Mouse (Mus musculus) Patski (cell line): ENCODE data around the gene Gnai2. TPM values are rescaled to one million over a fixed set of nuclear protein-coding genes. Genes with fewer than 3 reads are reported as not detected.

Experiments
- ATAC-seq: fragments of 100-300 bp; one replicate; pipeline ENCODE4 v1.8.0; 2021
- CTCF ChIA-PET: fragments of 350-600 bp; sonication (Branson Sonifier 250); formaldehyde crosslinking; loops from one replicate; lab custom pipeline; 2022; ENCODE audit warnings: inconsistent platforms; lab: Charles Lee
- POLR2A ChIA-PET: fragments of 350-600 bp; sonication (Branson Sonifier 250); formaldehyde crosslinking; loops from one replicate; lab custom pipeline; 2022; ENCODE audit warnings: antibody characterized with exemption, inconsistent platforms; lab: Charles Lee
- DNase-seq: peaks from one replicate; pipeline ENCODE4 v3.0.0-alpha.2; 2011; ENCODE audit warnings: low read depth, low spot score
- H3K27me3 ChIP-seq: fragments of 371-371 bp; one replicate; pipeline ENCODE4 v1.5.1; 2021
- CTCF ChIP-seq: fragments of 100-300 bp; IDR thresholded peaks from one replicate; pipeline ENCODE4 v1.5.1; 2021
- in situ Hi-C: fragments of 300-500 bp; cut with MboI; formaldehyde crosslinking; loops from 3 replicates; pipeline ENCODE4 v1.11.1; 2018; ENCODE audit warnings: low pct_unique_long_range_greater_than_20kb, mixed read lengths
- polyA plus RNA-seq: library from polyadenylated mRNA; unstranded; gene quantifications from one replicate; pipeline ENCODE4 v1.2.3, GENCODE M21; 2021

The Gnai2 gene
- polyA plus RNA-seq, 1 experiment from 2014 or later: 592 TPM

GRCm38 (mm10) chr9:107646975-107647374 is 11.8 kb upstream of the Gnai2 start:
- ChIA-PET POLR2A (interaction anchor here (3.2 kb wide), 1 partner anchor 30 kb away, joined by 13 read pairs; no protein-coding TSS in a partner anchor), CTCF (interaction anchor here (1.0 to 5.0 kb wide), 14 partner anchors 10 to 97 kb away, joined by 3 to 61 read pairs (median 8); partner anchors contain the start of genes Gnat1 and Slc38a3)
- in situ Hi-C loops: no loop called here
- no peak for DNase-seq
- TF ChIP-seq CTCF: no peak
- no peaks in the 10 kb centered on the region for H3K27me3 ChIP-seq
- ATAC-seq: no peak

- CTCF ChIA-PET: interaction anchor here (0.7 to 8.7 kb wide), 37 partner anchors 8 to 210 kb away, joined by 3 to 91 read pairs (median 7); partner anchors contain the start of genes Gnai2, Gnat1, Hyal3 and Sema3b
- in situ Hi-C loops: no loop called here
- ATAC-seq (peak; percentile 34), DNase-seq (no peak)
- POLR2A ChIA-PET: interaction anchor here (1.2 to 3.2 kb wide), 2 partner anchors 31 to 45 kb away, joined by 6 to 13 read pairs; no protein-coding TSS in a partner anchor
- TF ChIP-seq CTCF: peak; percentile 95
- H3K27me3 ChIP-seq: no peaks in the 10 kb centered on the region
These were observed 10.4 kb upstream of the Gnai2 start for GRCm38 (mm10) chr9:107645577-107645976.

GRCm38 (mm10) chr9:107645153-107645510 is 10.0 kb upstream of the Gnai2 start:
- no peaks in the 10 kb centered on the region for H3K27me3 ChIP-seq
- POLR2A ChIA-PET: interaction anchor here (1.0 to 3.2 kb wide), 5 partner anchors 10 to 80 kb away, joined by 3 to 13 read pairs (median 6); partner anchors contain the start of gene Gnai2
- no peak for ATAC-seq
- no peak for TF ChIP-seq CTCF
- in situ Hi-C loops: no loop called here
- CTCF ChIA-PET: interaction anchor here (0.7 to 8.7 kb wide), 34 partner anchors 9 to 210 kb away, joined by 3 to 91 read pairs (median 8); partner anchors contain the start of genes Gnai2, Gnat1, Hyal3 and Sema3b
- DNase-seq: no peak

GRCm38 (mm10) chr9:107644495-107645152 is 9.5 kb upstream of the Gnai2 start:
- in situ Hi-C loops: loop anchor here (5.0 kb wide), 3 partner anchors 33 to 93 kb away; partner anchors contain the start of genes Gnat1 and Sema3b

GRCm38 (mm10) chr9:107643544-107644214 is 8.5 kb upstream of the Gnai2 start:
- no peak for DNase-seq

More at GRCm38 (mm10) chr9:107644495-107645152, 9.5 kb upstream of the Gnai2 start:
- ChIA-PET CTCF (interaction anchor here (0.8 to 8.7 kb wide), 32 partner anchors 9 to 104 kb away, joined by 3 to 91 read pairs (median 8); partner anchors contain the start of genes Gnai2, Gnat1, Hyal3 and Sema3b), POLR2A (interaction anchor here (0.8 to 3.2 kb wide), 6 partner anchors 9 to 79 kb away, joined by 3 to 13 read pairs (median 5); partner anchors contain the start of gene Gnai2)
- ATAC-seq (peak; percentile 68), DNase-seq (no peak)
- peak; percentile 99 for TF ChIP-seq CTCF
- no peaks in the 10 kb centered on the region for H3K27me3 ChIP-seq

GRCm38 (mm10) chr9:107641666-107642065 is 6.5 kb upstream of the Gnai2 start:
- POLR2A ChIA-PET: interaction anchor here (0.9 kb wide), 1 partner anchor 73 kb away, joined by 3 read pairs; no protein-coding TSS in a partner anchor

More at GRCm38 (mm10) chr9:107643544-107644214, 8.5 kb upstream of the Gnai2 start:
- ATAC-seq: no peak
- H3K27me3 ChIP-seq: no peaks in the 10 kb centered on the region
- ChIA-PET POLR2A (interaction anchor here (0.8 to 3.2 kb wide), 4 partner anchors 8 to 34 kb away, joined by 3 to 13 read pairs (median 6); partner anchors contain the start of gene Gnai2), CTCF (interaction anchor here (0.7 to 8.7 kb wide), 19 partner anchors 8 to 105 kb away, joined by 3 to 91 read pairs (median 9); partner anchors contain the start of genes Gnai2, Hyal3 and Sema3b)
- in situ Hi-C loops: loop anchor here (5.0 kb wide), 3 partner anchors 34 to 94 kb away; partner anchors contain the start of genes Gnat1 and Sema3b
- no peak for TF ChIP-seq CTCF

GRCm38 (mm10) chr9:107640257-107640772 is 5.1 kb upstream of the Gnai2 start:
- TF ChIP-seq CTCF: no peak
- ATAC-seq: no peak
- POLR2A ChIA-PET: interaction anchor here (0.9 kb wide), 1 partner anchor 72 kb away, joined by 3 read pairs; no protein-coding TSS in a partner anchor
- H3K27me3 ChIP-seq: no peaks in the 10 kb centered on the region
- CTCF ChIA-PET: interaction anchor here (1.5 to 8.7 kb wide), 3 partner anchors 14 to 38 kb away, joined by 3 to 91 read pairs (median 7); partner anchors contain the start of gene Sema3b
- in situ Hi-C loops: loop anchor here (5.0 kb wide), 3 partner anchors 33 to 97 kb away; partner anchors contain the start of genes Gnat1 and Sema3b
- DNase-seq: no peak

More at GRCm38 (mm10) chr9:107641666-107642065, 6.5 kb upstream of the Gnai2 start:
- H3K27me3 ChIP-seq: no peaks in the 10 kb centered on the region
- no peak for TF ChIP-seq CTCF
- ATAC-seq (no peak), DNase-seq (no peak)
- CTCF ChIA-PET: interaction anchor here (1.5 to 8.7 kb wide), 2 partner anchors 15 to 32 kb away, joined by 3 to 91 read pairs; partner anchors contain the start of gene Sema3b
- in situ Hi-C loops: loop anchor here (5.0 kb wide), 3 partner anchors 34 to 96 kb away; partner anchors contain the start of genes Gnat1 and Sema3b

- in situ Hi-C loops: no loop called here
- ATAC-seq (no peak), DNase-seq (no peak)
- no peaks in the 10 kb centered on the region for H3K27me3 ChIP-seq
- no peak for TF ChIP-seq CTCF
- POLR2A ChIA-PET: no interaction called here
- CTCF ChIA-PET: no interaction called here
These were observed 1.9 kb upstream of the Gnai2 start for GRCm38 (mm10) chr9:107637070-107637469.
